Mouse (Mus musculus): ENCODE results near the gene Rhox1.

DNA sequence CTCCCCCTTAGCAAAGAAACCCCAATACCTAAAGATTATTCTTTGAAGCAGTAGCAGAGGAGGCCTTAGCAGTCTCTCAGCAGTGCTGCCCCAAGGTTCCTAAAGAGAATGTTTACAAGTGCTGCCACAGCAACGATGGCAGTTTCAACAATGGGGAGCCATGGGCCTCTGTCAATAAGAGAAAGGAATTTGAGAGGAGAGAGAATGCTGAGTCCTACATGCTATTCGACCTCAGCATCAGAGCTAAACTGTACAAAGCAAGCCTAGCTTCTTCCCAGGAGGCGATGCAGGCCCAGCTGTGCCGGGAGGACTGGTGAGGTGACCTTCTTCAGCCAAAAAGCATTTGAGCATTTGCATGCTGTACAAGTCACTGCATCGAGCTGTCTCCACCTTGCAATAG lies 53.3 kb downstream of the Rhox1 start, which contains the start of gene Akap14:
- TF ChIP-seq CTCF (IDR thresholded peaks at IDR 0.05; ENCODE audit: low read depth): no peak
- TF ChIP-seq EP300 (IDR thresholded peaks at IDR 0.05; ENCODE audit: low read depth): no peak
